Mouse (Mus musculus) kidney, adult 2 months (tissue): ENCODE measurements around the gene Ncmap. TPM values are rescaled to one million over a fixed set of nuclear protein-coding genes. Genes with fewer than 3 reads are reported as not detected.

Source experiments
- DNase-seq: peaks from one replicate; pipeline ENCODE4 v3.0.0; 2021
- H3K27ac ChIP-seq: fragments of 200-500 bp; 2 replicates; pipeline ENCODE4 v1.5.1; 2012; ENCODE audit warnings: low read depth, low read length, control low read depth, inconsistent platforms; ENCODE audit not compliant: insufficient read depth
- H3K27me3 ChIP-seq: fragments of 200-500 bp; replicated peaks from 2 replicates; pipeline ENCODE4 v1.6.1; 2012; ENCODE audit warnings: mild to moderate bottlenecking, moderate library complexity, low read length, inconsistent platforms; ENCODE audit not compliant: control insufficient read depth, insufficient read depth
- H3K36me3 ChIP-seq: fragments of 200-500 bp; 2 replicates; pipeline ENCODE4 v1.6.1; 2012; ENCODE audit warnings: mild to moderate bottlenecking, moderate library complexity, low read length, inconsistent platforms; ENCODE audit not compliant: control insufficient read depth, insufficient read depth
- H3K4me1 ChIP-seq: fragments of 200-500 bp; 2 replicates; pipeline ENCODE4 v1.6.1; 2011; ENCODE audit warnings: low read length; ENCODE audit not compliant: control insufficient read depth, insufficient read depth
- H3K4me3 ChIP-seq: fragments of 200-500 bp; 2 replicates; pipeline ENCODE4 v1.5.1; 2011; ENCODE audit warnings: mild to moderate bottlenecking, low read depth, low read length, control low read depth; ENCODE audit not compliant: insufficient read depth
- CTCF ChIP-seq: fragments of 200-500 bp; conservative IDR thresholded peaks from 2 replicates; pipeline ENCODE4 v1.5.1; 2011; ENCODE audit warnings: low read depth, mild to moderate bottlenecking, control low read depth, low read length, moderate library complexity, mixed read lengths; ENCODE audit not compliant: insufficient read depth, insufficient read length
- POLR2A ChIP-seq: fragments of 200-500 bp; IDR thresholded peaks from one replicate; pipeline ENCODE4 v1.6.1; 2011; ENCODE audit warnings: low read depth, low read length, control low read depth
- WGBS: fragments of 180-500 bp; shearing (Covaris S2); methylation state at CpG from one replicate; pipeline ENCODE4 v1.1.7; 2018; 5-methylcytosine and 5-hydroxymethylcytosine counted together
- polyA plus RNA-seq: library from polyadenylated mRNA; depleted of rRNA; stranded (reverse); fragments of >200 nt; gene quantifications from 2 replicates; pipeline ENCODE4 v1.2.3, GENCODE M21; 2012; rRNA removed

Ncmap gene
- 0.75 and 0.88 TPM in 2 replicates for polyA plus RNA-seq

- 2% methylated on average over 29 of the region's 29 CpGs for whole genome bisulfite sequencing
- DNase-seq = no peak
- Histone ChIP-seq H3K27me3 (no peaks in the 10 kb centered on the region; the same call in 1 of the 2 replicates), H3K36me3 (no peaks in the 10 kb centered on the region), H3K4me1 (no peaks in the 10 kb centered on the region), H3K4me3 (peak within 1 kb of the TSS; percentile 25), H3K27ac (no peak within 1 kb of the TSS)
- TF ChIP-seq CTCF (no peak), POLR2A (no peak)
Observed at GRCm38 (mm10) chr4:135397991-135398390, at the start of gene Ncmap. Gene Ncmap (minus strand): TSS chr4:135398227.

GRCm38 (mm10) chr4:135442473-135442872, 44.4 kb upstream of the Ncmap start:
- Histone ChIP-seq H3K4me3 (no peak overlapping the region), H3K27me3 (no peaks in the 10 kb centered on the region), H3K27ac (no peak overlapping the region), H3K36me3 (no peaks in the 10 kb centered on the region), H3K4me1 (0 out of 2 replicates have a peak, but pooled peaks cover 5% of the 10 kb centered on the region)
- TF ChIP-seq POLR2A (no peak), CTCF (no peak)
- no peak for DNase-seq
- 69% methylated on average over 5 of the region's 5 CpGs for WGBS

- H3K4me3 ChIP-seq = no peak overlapping the region
- peak; percentile 40 for DNase-seq
- H3K36me3 ChIP-seq = no peaks in the 10 kb centered on the region
- WGBS = 37% methylated on average over 9 of the region's 9 CpGs
- TF ChIP-seq CTCF (peak; percentile 50; the same call in 1 of the 2 replicates), POLR2A (no peak)
- no peak overlapping the region; the same call in 1 of the 2 replicates for H3K27ac ChIP-seq
- 0 out of 2 replicates have a peak, but pooled peaks cover 5% of the 10 kb centered on the region for H3K4me1 ChIP-seq
- H3K27me3 ChIP-seq = no peaks in the 10 kb centered on the region
Observed at GRCm38 (mm10) chr4:135439904-135440522, 42.0 kb upstream of the Ncmap start.

GRCm38 (mm10) chr4:135439188-135439647, 41.2 kb upstream of the Ncmap start:
- Histone ChIP-seq H3K27me3 (no peaks in the 10 kb centered on the region), H3K27ac (peak overlapping the region; percentile 42; the same call in 1 of the 2 replicates), H3K4me1 (0 out of 2 replicates have a peak, but pooled peaks cover 8% of the 10 kb centered on the region), H3K36me3 (no peaks in the 10 kb centered on the region), H3K4me3 (no peak overlapping the region)
- peak; percentile 73 for DNase-seq
- no peak for TF ChIP-seq POLR2A
- no peak for TF ChIP-seq CTCF
- WGBS = 6% methylated on average over 15 of the region's 15 CpGs

DNA sequence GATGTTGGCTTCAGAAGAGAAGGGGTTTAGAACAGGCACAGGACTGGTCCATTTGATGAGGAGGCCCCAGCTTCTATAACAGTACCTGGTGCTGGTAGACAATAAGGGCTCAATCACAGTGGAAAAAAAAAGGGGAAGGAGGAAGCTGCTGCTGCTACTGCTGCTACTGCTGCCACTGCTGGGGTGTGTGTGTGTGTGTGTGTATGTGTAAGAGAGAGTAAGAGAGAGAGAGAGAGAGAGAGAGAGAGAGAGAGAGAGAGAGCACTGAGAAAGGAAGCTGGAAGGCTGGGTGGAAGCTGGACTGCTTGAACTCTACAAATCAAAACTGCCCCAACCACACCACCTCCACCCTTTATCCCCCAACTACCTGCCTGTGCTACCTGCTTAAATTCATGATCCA, 39.9 kb upstream of the Ncmap start:
- Histone ChIP-seq H3K27me3 (no peaks in the 10 kb centered on the region), H3K36me3 (no peaks in the 10 kb centered on the region), H3K27ac (no peak overlapping the region), H3K4me3 (no peak overlapping the region), H3K4me1 (0 out of 2 replicates have a peak, but pooled peaks cover 8% of the 10 kb centered on the region)
- no peak for TF ChIP-seq POLR2A
- no peak for TF ChIP-seq CTCF
- no peak for DNase-seq

GRCm38 (mm10) chr4:135436291-135436690, 38.3 kb upstream of the Ncmap start:
- peak; percentile 72 for DNase-seq
- H3K27me3 ChIP-seq = no peaks in the 10 kb centered on the region
- 52% methylated on average over 13 of the region's 13 CpGs for WGBS
- TF ChIP-seq CTCF = no peak
- TF ChIP-seq POLR2A = no peak
- H3K4me1 ChIP-seq = 0 out of 2 replicates have a peak, but pooled peaks cover 8% of the 10 kb centered on the region
- peak overlapping the region; percentile 7; the same call in 1 of the 2 replicates for H3K27ac ChIP-seq
- no peaks in the 10 kb centered on the region for H3K36me3 ChIP-seq
- no peak overlapping the region for H3K4me3 ChIP-seq

GRCm38 (mm10) chr4:135434395-135434789, 36.4 kb upstream of the Ncmap start:
- 24% methylated on average over 11 of the region's 11 CpGs for WGBS
- TF ChIP-seq CTCF = no peak
- no peak for TF ChIP-seq POLR2A
- Histone ChIP-seq H3K27me3 (no peaks in the 10 kb centered on the region), H3K4me3 (peak overlapping the region; percentile 54), H3K36me3 (no peaks in the 10 kb centered on the region), H3K27ac (peak overlapping the region; percentile 79; the same call in 1 of the 2 replicates), H3K4me1 (0 out of 2 replicates have a peak, but pooled peaks cover 6% of the 10 kb centered on the region)
- DNase-seq = no peak
